15 mouse cellular contexts compared by ENCODE assay signal in genomic region chr2:122682520-122682919, GRCm38 (mm10). TPM values are rescaled to one million over a fixed set of nuclear protein-coding genes. Genes with fewer than 3 reads are reported as not detected.
"Had no signal": no experiment of that assay in that cellular context is flagged by ENCODE, and none has a peak within 500 bp of the region (broad histone marks: within the 10 kb centered on the region; RNA-seq: fewer than 3 reads in every experiment).

No protein-coding gene starts in this region.

- DNase-seq: right cerebral cortex, adult 18-20 months; right cerebral cortex, postnatal 14 days; right cerebral cortex, postnatal 25 days; right cerebral cortex, postnatal 4 days; spleen, adult 18-20 months; thymus, adult 18-20 months; thymus, adult 2 months; thymus, postnatal 14 days; thymus, postnatal 25 days; thymus, postnatal 36 days; thymus, postnatal 4 days had no signal

- H3K4me3 ChIP-seq: neural tube, embryonic 13.5 days; neural tube, embryonic 15.5 days; stomach, embryonic 15.5 days had no signal

- H3K27ac ChIP-seq: neural tube, embryonic 13.5 days; neural tube, embryonic 15.5 days; stomach, embryonic 15.5 days; stomach, postnatal 0 days had no signal

- H3K27me3 ChIP-seq: neural tube, embryonic 13.5 days; neural tube, embryonic 15.5 days; stomach, embryonic 15.5 days had no signal

RNA-seq across cellular contexts. Expression of gene AA467197, which starts 45.7 kb away (rescaled TPM):
- polyA plus RNA-seq: neural tube, embryonic 13.5 days had no signal
